Mouse (Mus musculus): Measurements from ENCODE around the gene Scn2a. TPM values are rescaled to one million over a fixed set of nuclear protein-coding genes. Genes with fewer than 3 reads are reported as not detected.

The Scn2a gene
- polyA plus RNA-seq, 1 experiment from 2014 or later, result 76.8 TPM

DNA sequence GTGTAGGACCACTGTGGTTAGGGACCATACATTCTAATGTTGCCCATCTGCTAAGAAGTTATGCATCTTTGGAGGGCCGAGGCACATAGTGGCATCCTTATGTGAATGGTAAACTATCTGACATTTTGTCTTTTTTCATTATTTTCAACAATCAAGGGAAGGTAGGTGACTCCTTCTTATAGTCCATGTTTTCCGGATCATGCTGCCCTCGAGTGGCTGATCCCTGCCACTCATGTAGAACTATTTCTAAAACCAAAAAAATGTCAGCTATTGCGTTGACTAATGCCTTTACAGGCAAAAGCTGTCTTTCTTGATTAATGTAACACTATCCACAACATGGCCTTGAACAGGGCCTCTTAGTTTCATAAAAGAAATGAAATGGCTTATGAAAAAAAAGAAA, 59.0 kb downstream of the Scn2a start:
- Histone ChIP-seq H3K9me3 (ENCODE audit: control insufficient read depth, low read length) (no peaks in the 10 kb centered on the region), H3K4me3 (ENCODE audit: low read depth, low read length) (no peak overlapping the region), H3K27ac (ENCODE audit: low read depth, low read length) (no peak overlapping the region), H3K36me3 (ENCODE audit: control insufficient read depth, insufficient read depth, low read length) (no peaks in the 10 kb centered on the region), H3K27me3 (ENCODE audit: control insufficient read depth, insufficient read depth, low read length) (no peaks in the 10 kb centered on the region), H3K9ac (replicated peaks; ENCODE audit: low read depth, low read length) (no peak overlapping the region), H3K4me1 (ENCODE audit: control insufficient read depth, insufficient read depth, low read length) (no peaks in the 10 kb centered on the region), H3K4me2 (ENCODE audit: low read depth, low read length) (no peak overlapping the region)
- WGBS, result 82% methylated on average over 4 of the region's 4 CpGs
- ATAC-seq (ENCODE audit: low read depth), result no peak

DNA sequence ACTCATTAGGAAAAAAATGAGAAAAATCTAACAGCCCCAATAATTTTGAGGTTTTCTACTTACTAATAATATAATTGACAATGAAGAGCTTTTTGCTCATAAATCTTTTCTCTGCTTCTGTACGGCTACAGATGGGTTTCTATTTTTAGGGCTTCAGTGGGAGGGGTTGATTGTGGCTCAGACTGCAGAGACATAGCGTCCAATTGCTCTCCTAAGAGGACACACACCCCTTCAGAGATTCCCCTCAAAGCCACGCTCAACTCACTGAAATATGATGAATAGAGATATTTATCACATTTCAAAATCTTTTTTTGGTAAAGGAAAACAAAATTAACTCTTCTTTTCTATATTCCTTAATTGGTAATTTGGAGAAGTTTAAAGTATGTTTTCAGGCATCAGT, 64.6 kb downstream of the Scn2a start:
- no peak for ATAC-seq (ENCODE audit: low read depth)
- Histone ChIP-seq H3K9me3 (ENCODE audit: control insufficient read depth, low read length) (no peaks in the 10 kb centered on the region), H3K27me3 (ENCODE audit: control insufficient read depth, insufficient read depth, low read length) (no peaks in the 10 kb centered on the region), H3K4me3 (ENCODE audit: low read depth, low read length) (no peak overlapping the region), H3K4me2 (ENCODE audit: low read depth, low read length) (no peak overlapping the region), H3K27ac (ENCODE audit: low read depth, low read length) (no peak overlapping the region), H3K9ac (replicated peaks; ENCODE audit: low read depth, low read length) (no peak overlapping the region), H3K4me1 (ENCODE audit: control insufficient read depth, insufficient read depth, low read length) (no peaks in the 10 kb centered on the region), H3K36me3 (ENCODE audit: control insufficient read depth, insufficient read depth, low read length) (peaks cover 15% of the 10 kb centered on the region; the same call in 1 of the 2 replicates)
- WGBS, result 65% methylated on average over 3 of the region's 3 CpGs

DNA sequence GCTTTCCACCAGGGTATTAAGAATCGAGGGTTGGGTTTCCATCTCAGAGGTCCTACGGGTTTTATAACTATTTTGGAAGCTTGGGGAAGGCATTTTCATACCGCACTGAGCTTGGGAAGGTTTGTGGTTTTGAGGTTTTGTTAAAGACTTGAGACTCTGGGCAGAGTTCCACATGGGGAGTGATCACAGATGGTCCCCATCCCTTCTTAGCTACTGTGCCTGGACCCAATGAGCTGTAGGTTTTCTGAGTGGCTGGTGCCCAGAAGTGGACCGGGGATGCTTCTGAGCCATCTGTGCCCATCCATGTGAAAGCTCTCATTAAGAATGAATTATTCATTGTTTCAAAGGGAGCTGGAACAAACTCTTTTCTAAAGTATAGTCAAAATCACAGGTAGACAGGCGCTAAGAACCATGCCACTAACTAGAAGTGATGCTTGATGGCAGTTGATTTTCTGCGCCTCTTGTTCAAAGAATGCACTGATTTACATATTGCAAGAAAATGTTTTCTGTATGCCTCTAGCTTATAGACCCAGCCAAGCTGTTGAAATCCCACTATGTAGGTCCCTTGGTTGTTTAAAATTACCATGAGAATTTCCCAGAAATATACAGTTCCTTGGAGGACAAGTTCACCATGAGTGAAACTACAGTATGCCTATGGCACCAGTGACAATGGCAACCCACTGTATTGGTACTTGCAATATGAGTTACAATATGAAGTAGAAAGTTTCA, 70.0 kb downstream of the Scn2a start:
- no peak overlapping the region for H3K4me2 ChIP-seq (ENCODE audit: low read depth, low read length)
- no peak overlapping the region for H3K9ac ChIP-seq (replicated peaks; ENCODE audit: low read depth, low read length)
- no peak overlapping the region for H3K4me3 ChIP-seq (ENCODE audit: low read depth, low read length)
- no peaks in the 10 kb centered on the region for H3K9me3 ChIP-seq (ENCODE audit: control insufficient read depth, low read length)
- H3K27me3 ChIP-seq (ENCODE audit: control insufficient read depth, insufficient read depth, low read length), result no peaks in the 10 kb centered on the region
- WGBS, result 81% methylated on average over 6 of the region's 6 CpGs
- ATAC-seq (ENCODE audit: low read depth), result no peak; the same call in 1 of the 2 replicates
- no peaks in the 10 kb centered on the region for H3K4me1 ChIP-seq (ENCODE audit: control insufficient read depth, insufficient read depth, low read length)
- H3K36me3 ChIP-seq (ENCODE audit: control insufficient read depth, insufficient read depth, low read length), result peaks cover 15% of the 10 kb centered on the region; the same call in 1 of the 2 replicates
- no peak overlapping the region for H3K27ac ChIP-seq (ENCODE audit: low read depth, low read length)

DNA sequence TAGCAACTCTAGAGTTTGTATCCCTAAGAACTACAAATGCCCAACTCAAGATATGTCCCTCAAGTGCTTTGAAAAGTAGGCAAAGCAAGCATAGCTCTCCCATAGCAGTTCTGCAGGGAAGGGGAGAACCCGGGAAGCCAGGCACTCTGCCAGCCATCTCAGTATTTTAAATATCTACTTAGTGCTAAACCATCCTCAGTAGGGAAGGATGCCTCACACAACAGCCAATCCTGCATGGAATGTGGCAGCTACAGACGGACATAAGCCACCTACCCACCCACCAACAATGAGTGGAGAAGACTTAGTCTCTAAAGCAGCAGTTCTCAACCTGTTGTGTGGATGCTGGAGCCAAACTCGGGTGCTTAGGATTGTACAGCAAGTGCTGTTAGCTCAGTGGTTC, 73.9 kb downstream of the Scn2a start:
- WGBS, result 75% methylated on average over 3 of the region's 3 CpGs
- H3K9me3 ChIP-seq (ENCODE audit: control insufficient read depth, low read length), result no peaks in the 10 kb centered on the region
- no peak overlapping the region for H3K4me3 ChIP-seq (ENCODE audit: low read depth, low read length)
- no peak overlapping the region for H3K4me2 ChIP-seq (ENCODE audit: low read depth, low read length)
- H3K27ac ChIP-seq (ENCODE audit: low read depth, low read length), result no peak overlapping the region
- H3K27me3 ChIP-seq (ENCODE audit: control insufficient read depth, insufficient read depth, low read length), result no peaks in the 10 kb centered on the region
- no peak overlapping the region for H3K9ac ChIP-seq (replicated peaks; ENCODE audit: low read depth, low read length)
- no peak for ATAC-seq (ENCODE audit: low read depth)
- H3K4me1 ChIP-seq (ENCODE audit: control insufficient read depth, insufficient read depth, low read length), result no peaks in the 10 kb centered on the region
- no peaks in the 10 kb centered on the region for H3K36me3 ChIP-seq (ENCODE audit: control insufficient read depth, insufficient read depth, low read length)

DNA sequence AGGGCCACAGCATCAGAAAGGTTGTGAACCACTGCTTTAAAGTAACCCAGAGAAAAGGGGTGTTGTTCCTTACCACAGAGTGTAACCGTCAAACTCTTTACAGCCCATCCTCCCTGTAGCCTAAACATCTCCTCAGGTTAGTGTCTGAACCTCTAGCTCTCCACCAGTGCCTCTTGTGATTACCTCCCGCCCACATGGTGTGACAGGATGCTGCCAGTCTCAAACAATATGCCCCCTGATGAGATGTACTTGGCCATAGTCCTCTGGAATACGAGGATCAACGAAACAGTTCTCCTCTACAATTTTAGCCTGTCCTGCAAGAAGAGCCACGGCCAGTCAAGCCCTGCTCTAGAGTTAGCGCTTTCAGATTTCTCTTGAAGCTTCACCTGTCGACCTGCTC, 74.5 kb downstream of the Scn2a start:
- Histone ChIP-seq H3K4me3 (ENCODE audit: low read depth, low read length) (no peak overlapping the region), H3K27ac (ENCODE audit: low read depth, low read length) (no peak overlapping the region), H3K4me1 (ENCODE audit: control insufficient read depth, insufficient read depth, low read length) (no peaks in the 10 kb centered on the region), H3K4me2 (ENCODE audit: low read depth, low read length) (no peak overlapping the region), H3K36me3 (ENCODE audit: control insufficient read depth, insufficient read depth, low read length) (no peaks in the 10 kb centered on the region), H3K9ac (replicated peaks; ENCODE audit: low read depth, low read length) (no peak overlapping the region), H3K27me3 (ENCODE audit: control insufficient read depth, insufficient read depth, low read length) (no peaks in the 10 kb centered on the region), H3K9me3 (ENCODE audit: control insufficient read depth, low read length) (no peaks in the 10 kb centered on the region)
- no peak for ATAC-seq (ENCODE audit: low read depth)
- WGBS, result 75% methylated on average over 7 of the region's 7 CpGs

DNA sequence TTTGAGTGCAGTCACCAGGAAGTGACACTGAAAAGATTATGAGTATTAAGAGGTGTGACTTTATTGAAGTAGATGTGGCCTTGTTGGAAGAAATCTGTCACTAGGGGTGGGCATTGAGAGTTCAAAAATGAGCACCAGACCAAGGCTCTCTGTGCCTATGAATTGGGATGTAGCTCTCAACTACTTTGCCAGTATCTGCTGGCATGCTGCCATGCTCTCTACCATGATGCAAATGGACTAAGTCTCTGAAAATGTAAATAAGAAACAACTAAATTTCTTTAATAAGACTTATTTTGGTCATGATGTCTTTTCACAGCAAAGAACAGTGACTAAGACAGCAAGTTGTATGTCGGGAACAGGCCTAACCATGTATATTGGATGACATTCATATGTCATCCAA, 79.7 kb downstream of the Scn2a start:
- ATAC-seq (ENCODE audit: low read depth), result no peak

DNA sequence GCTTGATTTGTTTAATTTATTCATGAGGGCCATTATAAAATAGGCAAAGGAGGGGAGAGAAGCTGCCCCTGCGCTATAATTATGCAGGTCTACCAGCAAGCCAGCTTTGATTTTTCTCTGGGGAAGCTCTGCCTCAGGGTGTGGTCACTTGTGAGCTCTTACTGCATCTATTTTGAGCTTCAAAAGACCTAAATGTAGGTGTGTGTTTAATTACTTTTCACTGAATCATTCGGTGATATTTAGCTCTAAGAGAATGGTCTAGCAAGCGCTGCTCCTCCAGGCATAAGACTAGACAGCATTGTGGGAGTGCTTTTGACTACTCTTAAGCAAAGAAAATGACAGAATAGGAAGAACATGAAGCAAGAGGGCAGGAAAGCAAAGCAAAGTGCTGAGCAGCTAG, 80.6 kb downstream of the Scn2a start:
- ATAC-seq (ENCODE audit: low read depth), result no peak

More for the DNA sequence above, 79.7 kb downstream of the Scn2a start:
- WGBS, result 92% methylated on average over 1 of the region's 1 CpGs
- Histone ChIP-seq H3K9ac (replicated peaks; ENCODE audit: low read depth, low read length) (no peak overlapping the region), H3K9me3 (ENCODE audit: control insufficient read depth, low read length) (no peaks in the 10 kb centered on the region), H3K4me3 (ENCODE audit: low read depth, low read length) (no peak overlapping the region), H3K36me3 (ENCODE audit: control insufficient read depth, insufficient read depth, low read length) (peaks cover 3% of the 10 kb centered on the region), H3K4me2 (ENCODE audit: low read depth, low read length) (no peak overlapping the region), H3K27me3 (ENCODE audit: control insufficient read depth, insufficient read depth, low read length) (no peaks in the 10 kb centered on the region), H3K27ac (ENCODE audit: low read depth, low read length) (no peak overlapping the region), H3K4me1 (ENCODE audit: control insufficient read depth, insufficient read depth, low read length) (no peaks in the 10 kb centered on the region)

DNA sequence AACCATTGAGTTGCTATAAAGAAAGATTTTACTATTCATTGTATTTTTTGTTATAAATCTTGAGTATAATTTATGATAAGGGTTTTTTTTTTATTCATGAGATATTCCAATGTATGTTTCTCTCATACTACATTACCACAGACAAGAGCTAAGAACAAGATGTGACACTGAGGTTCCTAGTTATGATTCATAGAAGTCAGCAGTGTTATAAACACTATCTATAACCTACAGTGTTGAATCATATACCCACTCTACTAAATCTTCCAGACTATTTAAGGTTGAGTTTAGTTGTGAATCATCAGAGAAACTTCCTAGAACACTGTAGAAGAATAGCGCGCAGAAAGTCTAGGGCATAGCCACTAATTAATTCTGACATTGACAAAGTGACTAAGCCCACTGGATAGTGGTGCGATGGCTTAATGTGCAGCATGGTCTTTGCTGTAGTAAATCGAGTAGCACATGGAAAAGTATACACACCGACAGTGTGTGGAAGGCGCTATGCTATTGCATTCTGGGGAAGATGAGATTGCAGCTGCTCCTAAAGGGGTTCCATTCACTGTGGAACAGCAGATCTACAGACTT, 101.7 kb downstream of the Scn2a start:
- H3K9me3 ChIP-seq (ENCODE audit: control insufficient read depth, low read length), result no peaks in the 10 kb centered on the region
- H3K27me3 ChIP-seq (ENCODE audit: control insufficient read depth, insufficient read depth, low read length), result no peaks in the 10 kb centered on the region
- peaks cover 7% of the 10 kb centered on the region; the same call in 1 of the 2 replicates for H3K36me3 ChIP-seq (ENCODE audit: control insufficient read depth, insufficient read depth, low read length)
- ATAC-seq (ENCODE audit: low read depth), result no peak
- WGBS, result 89% methylated on average over 6 of the region's 6 CpGs
- no peak overlapping the region for H3K27ac ChIP-seq (ENCODE audit: low read depth, low read length)
- H3K4me2 ChIP-seq (ENCODE audit: low read depth, low read length), result no peak overlapping the region
- no peaks in the 10 kb centered on the region for H3K4me1 ChIP-seq (ENCODE audit: control insufficient read depth, insufficient read depth, low read length)
- H3K9ac ChIP-seq (replicated peaks; ENCODE audit: low read depth, low read length), result no peak overlapping the region
- H3K4me3 ChIP-seq (ENCODE audit: low read depth, low read length), result no peak overlapping the region

More for the DNA sequence above, 80.6 kb downstream of the Scn2a start:
- no peaks in the 10 kb centered on the region for H3K27me3 ChIP-seq (ENCODE audit: control insufficient read depth, insufficient read depth, low read length)
- peaks cover 3% of the 10 kb centered on the region for H3K36me3 ChIP-seq (ENCODE audit: control insufficient read depth, insufficient read depth, low read length)
- H3K4me3 ChIP-seq (ENCODE audit: low read depth, low read length), result no peak overlapping the region
- H3K9ac ChIP-seq (replicated peaks; ENCODE audit: low read depth, low read length), result no peak overlapping the region
- H3K27ac ChIP-seq (ENCODE audit: low read depth, low read length), result no peak overlapping the region
- H3K9me3 ChIP-seq (ENCODE audit: control insufficient read depth, low read length), result no peaks in the 10 kb centered on the region
- H3K4me1 ChIP-seq (ENCODE audit: control insufficient read depth, insufficient read depth, low read length), result no peaks in the 10 kb centered on the region
- no peak overlapping the region for H3K4me2 ChIP-seq (ENCODE audit: low read depth, low read length)
- 70% methylated on average over 3 of the region's 3 CpGs for WGBS

DNA sequence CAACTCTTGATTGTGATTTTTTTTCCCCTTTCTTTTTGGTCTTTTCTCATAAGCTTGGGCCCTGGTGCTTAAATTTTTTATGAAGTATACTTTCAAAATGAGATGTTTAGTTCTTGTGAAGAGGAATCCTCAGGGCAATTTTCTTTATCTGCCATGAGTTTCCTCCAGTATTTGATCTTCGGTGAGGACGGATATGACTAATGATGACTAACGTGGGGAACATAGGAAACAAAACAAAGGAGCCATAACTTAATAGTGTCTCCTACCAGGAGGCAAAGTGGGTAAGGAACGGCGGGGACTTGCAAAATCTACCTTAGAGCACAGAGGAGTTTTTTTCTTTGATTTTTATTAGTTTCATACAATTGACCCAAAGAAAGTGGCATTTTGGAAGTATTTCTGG, 124.8 kb downstream of the Scn2a start:
- Histone ChIP-seq H3K9me3 (ENCODE audit: control insufficient read depth, low read length) (no peaks in the 10 kb centered on the region), H3K4me1 (ENCODE audit: control insufficient read depth, insufficient read depth, low read length) (no peaks in the 10 kb centered on the region), H3K27ac (ENCODE audit: low read depth, low read length) (no peak overlapping the region), H3K4me3 (ENCODE audit: low read depth, low read length) (no peak overlapping the region), H3K9ac (replicated peaks; ENCODE audit: low read depth, low read length) (no peak overlapping the region), H3K27me3 (ENCODE audit: control insufficient read depth, insufficient read depth, low read length) (no peaks in the 10 kb centered on the region), H3K36me3 (ENCODE audit: control insufficient read depth, insufficient read depth, low read length) (0 out of 2 replicates have a peak, but pooled peaks cover 6% of the 10 kb centered on the region), H3K4me2 (ENCODE audit: low read depth, low read length) (no peak overlapping the region)
- 80% methylated on average over 5 of the region's 5 CpGs for WGBS
- no peak for ATAC-seq (ENCODE audit: low read depth)
